Mouse (Mus musculus) myocyte (in vitro differentiated cells): ENCODE results near the gene Tap2.

Experiments used
- MAX ChIP-seq: IDR thresholded peaks from one replicate; pipeline ENCODE4 v1.6.1; 2011; ENCODE audit warnings: low read depth, mild to moderate bottlenecking, control low read depth
- POLR2A ChIP-seq: IDR thresholded peaks from one replicate; pipeline ENCODE4 v1.6.1; 2011; ENCODE audit warnings: low read depth, mild to moderate bottlenecking, control low read depth, moderate library complexity; ENCODE audit not compliant: insufficient read length
- USF1 ChIP-seq: IDR thresholded peaks from one replicate; pipeline ENCODE4 v1.6.1; 2011; ENCODE audit warnings: low read depth, mild to moderate bottlenecking, control low read depth, moderate library complexity

- no peak for TF ChIP-seq MAX
- no peak for TF ChIP-seq POLR2A
- no peak for TF ChIP-seq USF1
Measured at GRCm38 (mm10) chr17:34174075-34174474, 29.3 kb upstream of the Tap2 start.
